Mouse (Mus musculus) heart, postnatal 0 days (tissue): ENCODE data around the gene Slc44a3.

Source experiments
- CTCF ChIP-seq: IDR thresholded peaks from 2 replicates; pipeline ENCODE4 v1.5.1; 2016; ENCODE audit warnings: antibody characterized with exemption, control low read depth, low read depth
- EP300 ChIP-seq: IDR thresholded peaks from 2 replicates; pipeline ENCODE4 v1.6.1; 2016; ENCODE audit warnings: antibody characterized with exemption, low read depth

DNA sequence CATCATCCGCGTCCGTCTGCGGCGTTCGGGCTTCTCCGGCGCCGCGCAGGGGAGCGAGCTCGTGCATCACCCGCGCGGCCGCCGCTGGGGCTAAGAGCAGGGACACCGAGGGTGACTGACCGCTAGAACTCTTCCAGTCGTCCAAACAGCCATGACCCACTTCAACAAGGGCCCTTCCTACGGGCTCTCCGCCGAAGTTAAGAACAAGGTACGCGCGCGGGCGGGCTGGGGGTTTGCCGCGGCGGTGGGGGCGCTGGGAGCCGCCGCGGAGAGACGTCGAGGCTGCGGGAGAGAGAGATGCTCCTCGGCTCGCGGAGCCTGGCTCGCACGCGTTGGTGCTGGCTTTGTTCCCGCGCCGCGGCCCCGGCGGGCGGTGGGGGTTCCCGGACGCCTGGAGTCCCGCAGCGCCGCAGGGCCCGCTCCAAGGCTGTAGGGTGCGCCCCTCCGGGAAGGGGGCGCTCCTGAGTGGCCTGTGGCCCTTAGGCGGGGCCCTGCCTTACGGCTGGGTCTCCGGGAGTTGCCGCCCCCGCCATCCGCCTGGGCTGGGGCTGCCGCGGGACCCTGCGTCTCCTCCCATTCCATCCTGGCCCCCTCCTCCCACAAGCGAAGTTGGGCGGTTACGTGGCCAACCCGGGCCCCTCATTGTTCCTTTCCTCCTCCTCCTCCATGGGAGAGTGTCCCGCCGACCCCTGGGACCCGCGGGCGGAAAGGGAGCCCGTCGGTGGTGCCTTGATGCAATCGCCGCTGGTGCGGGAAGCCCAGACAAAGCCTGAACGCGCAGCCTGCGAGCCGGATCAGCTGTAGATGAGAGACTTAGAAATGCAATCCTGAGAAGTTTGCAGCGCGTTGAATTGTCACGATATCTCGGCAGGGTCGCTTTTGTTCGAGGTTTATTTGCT is 105.3 kb downstream of the Slc44a3 start:
- TF ChIP-seq CTCF = peak; percentile 34
- TF ChIP-seq EP300 = peak; percentile 77
